ENCODE assay signal across 26 mouse cellular contexts in the genomic region with DNA sequence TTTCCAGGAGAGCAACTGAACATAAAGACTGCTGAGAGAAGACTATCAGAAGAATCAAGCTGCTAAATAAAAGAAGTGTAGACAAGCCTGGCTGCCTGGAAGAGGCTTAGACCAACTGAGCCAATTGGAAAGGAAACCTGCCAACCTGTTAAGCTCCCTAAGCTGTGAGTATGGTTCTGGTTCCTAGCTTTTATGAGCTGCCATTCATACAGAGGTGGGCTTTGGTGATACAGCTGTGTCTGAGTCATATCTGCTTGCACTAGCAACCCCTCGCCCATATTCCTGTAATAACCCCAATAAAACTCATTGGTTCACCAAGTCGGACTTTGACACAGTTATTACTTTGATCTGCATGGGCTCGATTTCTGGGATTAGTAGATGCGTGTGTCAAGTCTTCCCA.
A peak's percentile ranks its signal among the peaks of the same experiment; 100 is the strongest.
DNase-seq lines count a peak whose midpoint lies in the region; ATAC-seq and TF ChIP-seq lines count a peak whose summit lies in the region.
"Had no signal": no experiment of that assay in that cellular context is flagged by ENCODE, and none has a peak within 500 bp of the region (broad histone marks: within the 10 kb centered on the region; RNA-seq: fewer than 3 reads in every experiment).

No protein-coding gene starts in this region.

- WGBS in forebrain, embryonic 10.5 days = 82% methylated on average over 4 of the region's 4 CpGs
- WGBS in forebrain, postnatal 0 days = 53% methylated on average over 4 of the region's 4 CpGs
- 34% methylated on average over 4 of the region's 4 CpGs for WGBS in intestine, embryonic 15.5 days
- 42% methylated on average over 4 of the region's 4 CpGs for WGBS in limb, embryonic 13.5 days

- ATAC-seq in forebrain, postnatal 0 days = no peak
- peak; percentile 88 for ATAC-seq in intestine, embryonic 15.5 days
- ATAC-seq in limb, embryonic 13.5 days (ENCODE audit: low FRiP score, low read depth) = peak; percentile 67
- ATAC-seq: forebrain, embryonic 13.5 days; forebrain, embryonic 16.5 days; Patski had no signal

- H3K27ac ChIP-seq in forebrain, embryonic 10.5 days = peak overlapping the region; percentile 20; the same call in 1 of the 2 replicates
- no peak overlapping the region for H3K27ac ChIP-seq in forebrain, postnatal 0 days (ENCODE audit: low read depth, low read length)
- no peak overlapping the region for H3K27ac ChIP-seq in intestine, embryonic 15.5 days
- H3K27ac ChIP-seq in limb, embryonic 13.5 days = no peak overlapping the region
- H3K27ac ChIP-seq: embryonic facial prominence, embryonic 13.5 days; forebrain, embryonic 13.5 days; gastrocnemius, adult 2 months; hindbrain, embryonic 12.5 days; hindbrain, embryonic 15.5 days had no signal

- no peak overlapping the region for H3K4me2 ChIP-seq in forebrain, postnatal 0 days (ENCODE audit: low read depth)
- H3K4me2 ChIP-seq in intestine, embryonic 15.5 days (replicated peaks) = no peak overlapping the region
- H3K4me2 ChIP-seq in limb, embryonic 13.5 days (replicated peaks) = no peak overlapping the region
- H3K4me2 ChIP-seq: embryonic facial prominence, embryonic 13.5 days; forebrain, embryonic 13.5 days; heart, embryonic 11.5 days; hindbrain, embryonic 12.5 days; hindbrain, embryonic 15.5 days had no signal

- no peaks in the 10 kb centered on the region for H3K36me3 ChIP-seq in forebrain, embryonic 10.5 days (replicated peaks)
- no peaks in the 10 kb centered on the region for H3K36me3 ChIP-seq in forebrain, postnatal 0 days (ENCODE audit: insufficient read depth)
- no peaks in the 10 kb centered on the region for H3K36me3 ChIP-seq in intestine, embryonic 15.5 days
- no peaks in the 10 kb centered on the region for H3K36me3 ChIP-seq in limb, embryonic 13.5 days
- H3K36me3 ChIP-seq: embryonic facial prominence, embryonic 13.5 days; G1E; hindbrain, embryonic 12.5 days; hindbrain, embryonic 15.5 days had no signal

- TF ChIP-seq POLR2A in brain, embryonic 14.5 days (IDR thresholded peaks at IDR 0.05; ENCODE audit: borderline replicate concordance, extremely low read depth, insufficient read depth, insufficient read length, poor library complexity, severe bottlenecking) = no peak

- no peaks in the 10 kb centered on the region for H3K27me3 ChIP-seq in forebrain, embryonic 10.5 days (ENCODE audit: poor library complexity, severe bottlenecking)
- H3K27me3 ChIP-seq in forebrain, postnatal 0 days (ENCODE audit: insufficient read depth, low read length) = no peaks in the 10 kb centered on the region
- H3K27me3 ChIP-seq in intestine, embryonic 15.5 days (replicated peaks) = no peaks in the 10 kb centered on the region
- no peaks in the 10 kb centered on the region for H3K27me3 ChIP-seq in limb, embryonic 13.5 days
- H3K27me3 ChIP-seq: CH12.LX; embryonic facial prominence, embryonic 13.5 days; forebrain, embryonic 13.5 days; hindbrain, embryonic 12.5 days; hindbrain, embryonic 15.5 days; Patski had no signal

- no peak overlapping the region for H3K4me3 ChIP-seq in forebrain, embryonic 10.5 days
- no peak overlapping the region for H3K4me3 ChIP-seq in forebrain, postnatal 0 days (ENCODE audit: low read depth, low read length)
- H3K4me3 ChIP-seq in intestine, embryonic 15.5 days (replicated peaks) = no peak overlapping the region
- H3K4me3 ChIP-seq in limb, embryonic 13.5 days = no peak overlapping the region
- H3K4me3 ChIP-seq: embryonic facial prominence, embryonic 13.5 days; erythroblast, embryonic 14.5 days; forebrain, embryonic 13.5 days; gastrocnemius, adult 2 months; hindbrain, embryonic 12.5 days; hindbrain, embryonic 15.5 days had no signal

- no peak for TF ChIP-seq CTCF in forebrain, postnatal 0 days (IDR thresholded peaks at IDR 0.05; ENCODE audit: low read depth)
- no peak for TF ChIP-seq CTCF in brain, embryonic 14.5 days (IDR thresholded peaks at IDR 0.05; ENCODE audit: borderline replicate concordance, extremely low read depth, insufficient read depth, insufficient read length)

- no peak overlapping the region for H3K9ac ChIP-seq in forebrain, postnatal 0 days
- no peak overlapping the region for H3K9ac ChIP-seq in intestine, embryonic 15.5 days
- H3K9ac ChIP-seq in limb, embryonic 13.5 days = no peak overlapping the region
- H3K9ac ChIP-seq: embryonic facial prominence, embryonic 13.5 days; forebrain, embryonic 13.5 days; hindbrain, embryonic 12.5 days; hindbrain, embryonic 15.5 days had no signal

- no peaks in the 10 kb centered on the region for H3K9me3 ChIP-seq in forebrain, embryonic 10.5 days
- no peaks in the 10 kb centered on the region for H3K9me3 ChIP-seq in forebrain, postnatal 0 days (ENCODE audit: low read length)
- no peaks in the 10 kb centered on the region for H3K9me3 ChIP-seq in intestine, embryonic 15.5 days
- no peaks in the 10 kb centered on the region for H3K9me3 ChIP-seq in limb, embryonic 13.5 days
- H3K9me3 ChIP-seq: embryonic facial prominence, embryonic 13.5 days; forebrain, embryonic 13.5 days; hindbrain, embryonic 12.5 days; hindbrain, embryonic 15.5 days had no signal

- peaks cover 8% of the 10 kb centered on the region for H3K4me1 ChIP-seq in forebrain, embryonic 10.5 days
- H3K4me1 ChIP-seq in forebrain, postnatal 0 days (ENCODE audit: insufficient read depth) = no peaks in the 10 kb centered on the region
- no peaks in the 10 kb centered on the region for H3K4me1 ChIP-seq in intestine, embryonic 15.5 days (replicated peaks)
- H3K4me1 ChIP-seq in limb, embryonic 13.5 days = peaks cover 10% of the 10 kb centered on the region; the same call in 1 of the 2 replicates
- H3K4me1 ChIP-seq: embryonic facial prominence, embryonic 13.5 days; forebrain, embryonic 13.5 days; hindbrain, embryonic 12.5 days; hindbrain, embryonic 15.5 days had no signal

- DNase-seq in forebrain, embryonic 10.5 days (ENCODE audit: extremely low spot score, low spot score) = no peak
- DNase-seq in forebrain, postnatal 0 days = no peak
- peak; percentile 39 for DNase-seq in brain, embryonic 14.5 days (ENCODE audit: low read depth)
- no peak for DNase-seq in testis, postnatal 10 days (ENCODE audit: low spot score)
- no peak for DNase-seq in thymus, postnatal 4 days
- DNase-seq in cerebellum, postnatal 25 days = no peak
- DNase-seq: adrenal gland, postnatal 10 days; B cell, adult 2 months; cerebellum, adult 11-12 months; cerebellum, adult 8-10 months; cerebellum, postnatal 10 days; gastrocnemius, adult 2 months; gastrocnemius, postnatal 14 days; heart, adult 11 months had no signal
